Mouse (Mus musculus) G1E (cell line): ENCODE data around the gene Hlx. TPM values are rescaled to one million over a fixed set of nuclear protein-coding genes. Genes with fewer than 3 reads are reported as not detected.

Experiments used
- ATAC-seq: 2 replicates; pipeline ENCODE4 v1.8.0; 2016; ENCODE audit warnings: mild to moderate bottlenecking; ENCODE audit not compliant: insufficient number of reproducible peaks, poor library complexity, low FRiP score, severe bottlenecking; ENCODE audit errors: extremely low read depth
- DNase-seq: peaks from one replicate; pipeline ENCODE4 v3.0.0; 2012; ENCODE audit warnings: low spot score
- H3K27me3 ChIP-seq: 2 replicates; pipeline ENCODE4 v1.6.1; 2012; ENCODE audit warnings: mild to moderate bottlenecking, low read length, inconsistent platforms; ENCODE audit not compliant: insufficient read depth
- H3K36me3 ChIP-seq: replicated peaks from 2 replicates; pipeline ENCODE3; 2012; ENCODE audit warnings: mild to moderate bottlenecking, inconsistent platforms
- H3K4me1 ChIP-seq: 2 replicates; pipeline ENCODE4 v1.6.1; 2012; ENCODE audit warnings: low read depth, low read length, inconsistent platforms, mixed read lengths; ENCODE audit not compliant: insufficient read depth
- H3K4me3 ChIP-seq: 2 replicates; pipeline ENCODE4 v1.5.1; 2012; ENCODE audit warnings: low read depth, mild to moderate bottlenecking, inconsistent platforms, low read length, moderate library complexity, mixed read lengths
- H3K9me3 ChIP-seq: replicated peaks from 2 replicates; pipeline ENCODE4 v1.6.1; 2012; ENCODE audit warnings: inconsistent platforms
- CTCF ChIP-seq: IDR thresholded peaks from 2 replicates; pipeline ENCODE4 v1.5.1; 2012; ENCODE audit warnings: low read depth, low read length, inconsistent platforms, mixed read lengths
- GATA1 ChIP-seq: IDR thresholded peaks from 2 replicates; pipeline ENCODE4 v1.6.1; 2012; ENCODE audit warnings: borderline replicate concordance, low read length, inconsistent platforms, mixed read lengths
- GATA2 ChIP-seq: IDR thresholded peaks from 2 replicates; pipeline ENCODE4 v1.6.1; 2012; ENCODE audit warnings: low read depth, low read length, inconsistent platforms, borderline replicate concordance
- POLR2AphosphoS5 ChIP-seq: IDR thresholded peaks from 2 replicates; pipeline ENCODE4 v1.6.1; 2012; ENCODE audit warnings: low read depth, low read length, inconsistent platforms; ENCODE audit not compliant: insufficient replicate concordance
- TAL1 ChIP-seq: conservative IDR thresholded peaks from 2 replicates; pipeline ENCODE4 v1.6.1; 2012; ENCODE audit warnings: low read depth, low read length, inconsistent platforms, mixed read lengths
- polyA plus RNA-seq: library from polyadenylated mRNA; stranded (reverse); fragments of >175 nt; gene quantifications from 2 replicates; pipeline ENCODE4 v1.2.3, GENCODE M21; 2012
- total RNA-seq, 2 experiments: library from RNA; stranded (forward) in 1 of 2; stranded (reverse) in 1 of 2; fragments of 200-1000 nt in 1 of 2; fragments of >200 nt in 1 of 2; fragmentation: Nextera tagmentation in 1 of 2; gene quantifications; 2 replicates each; pipeline ENCODE4 v1.2.3; 2014 to 2017

Gene Hlx
- total and polyA plus RNA-seq, 3 experiments, result 1.8 to 22.8 (median 10.9) TPM

DNA sequence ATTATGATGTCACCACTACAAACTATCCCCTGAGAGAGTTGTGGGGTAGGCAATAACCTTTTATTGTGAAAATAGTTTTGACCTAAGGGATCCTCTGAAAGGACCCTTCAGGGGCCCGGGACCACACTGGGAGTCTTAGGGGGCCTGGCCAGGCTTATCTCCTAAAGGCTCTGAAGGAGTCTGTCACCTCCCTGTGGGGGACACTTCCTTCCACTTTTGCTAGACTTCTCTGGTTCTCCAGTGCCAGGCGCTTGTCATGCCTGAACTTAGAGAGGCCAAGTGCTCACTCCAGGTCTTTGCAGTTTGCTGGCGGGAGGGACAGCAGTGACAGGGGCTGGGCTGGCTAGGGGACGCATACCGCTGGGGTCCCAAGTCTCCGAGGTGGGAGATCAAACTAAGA is 16.3 kb downstream of the Hlx start:
- Histone ChIP-seq H3K4me1 (no peaks in the 10 kb centered on the region), H3K9me3 (no peaks in the 10 kb centered on the region), H3K4me3 (no peak overlapping the region), H3K36me3 (no peaks in the 10 kb centered on the region), H3K27me3 (peaks cover 41% of the 10 kb centered on the region)
- TF ChIP-seq POLR2AphosphoS5 (no peak), GATA2 (no peak), GATA1 (no peak), TAL1 (no peak), CTCF (no peak)
- ATAC-seq (no peak), DNase-seq (no peak)

DNA sequence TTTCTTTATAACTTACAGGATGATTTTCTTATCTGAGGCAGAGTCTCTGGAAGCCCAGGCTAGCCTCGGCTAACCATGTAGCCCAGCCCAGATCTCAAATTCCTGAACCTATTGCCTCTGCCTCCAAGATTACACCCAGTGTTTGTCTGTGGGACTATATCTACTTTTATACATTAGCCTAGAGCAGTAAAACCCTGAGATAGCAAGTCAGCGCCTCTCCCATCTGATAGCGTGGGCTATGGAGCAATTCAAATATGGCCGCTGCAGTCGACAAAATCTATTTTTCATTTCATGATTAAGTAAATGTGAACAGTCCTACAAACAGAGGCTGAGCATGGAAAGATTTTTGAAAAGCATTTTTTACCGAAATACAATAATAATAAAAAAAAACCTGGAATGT is 16.7 kb downstream of the Hlx start:
- no peaks in the 10 kb centered on the region for H3K4me1 ChIP-seq
- no peaks in the 10 kb centered on the region for H3K9me3 ChIP-seq
- H3K36me3 ChIP-seq, result no peaks in the 10 kb centered on the region
- no peak overlapping the region for H3K4me3 ChIP-seq
- ATAC-seq (no peak), DNase-seq (no peak)
- TF ChIP-seq POLR2AphosphoS5 (no peak), TAL1 (no peak), GATA1 (no peak), GATA2 (no peak), CTCF (no peak)
- H3K27me3 ChIP-seq, result peaks cover 38% of the 10 kb centered on the region

DNA sequence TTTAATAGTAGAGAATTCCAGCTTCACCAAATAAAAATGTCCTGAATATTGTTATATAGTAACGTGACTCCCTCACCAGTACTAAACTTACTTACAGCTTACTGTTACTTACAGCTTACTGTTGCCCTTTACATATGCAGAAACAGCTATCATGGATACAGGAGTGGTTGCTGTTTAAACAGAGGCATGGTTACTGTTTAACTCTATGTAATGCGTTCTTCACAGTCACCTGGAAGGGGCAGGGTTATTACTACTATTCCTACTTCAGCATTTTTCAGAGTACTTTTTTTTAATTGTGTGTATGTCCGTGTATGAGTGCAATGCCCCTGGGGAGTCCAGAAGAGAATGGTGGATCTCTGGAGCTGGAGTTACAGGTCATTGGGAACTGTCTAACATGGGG is 17.9 kb downstream of the Hlx start:
- DNase-seq, result no peak
- no peak overlapping the region for H3K4me3 ChIP-seq
- H3K4me1 ChIP-seq, result no peaks in the 10 kb centered on the region
- no peaks in the 10 kb centered on the region for H3K36me3 ChIP-seq
- peaks cover 30% of the 10 kb centered on the region for H3K27me3 ChIP-seq
- TF ChIP-seq CTCF (no peak), TAL1 (no peak), GATA2 (no peak), POLR2AphosphoS5 (no peak), GATA1 (no peak)
- no peak for ATAC-seq
- H3K9me3 ChIP-seq, result no peaks in the 10 kb centered on the region

DNA sequence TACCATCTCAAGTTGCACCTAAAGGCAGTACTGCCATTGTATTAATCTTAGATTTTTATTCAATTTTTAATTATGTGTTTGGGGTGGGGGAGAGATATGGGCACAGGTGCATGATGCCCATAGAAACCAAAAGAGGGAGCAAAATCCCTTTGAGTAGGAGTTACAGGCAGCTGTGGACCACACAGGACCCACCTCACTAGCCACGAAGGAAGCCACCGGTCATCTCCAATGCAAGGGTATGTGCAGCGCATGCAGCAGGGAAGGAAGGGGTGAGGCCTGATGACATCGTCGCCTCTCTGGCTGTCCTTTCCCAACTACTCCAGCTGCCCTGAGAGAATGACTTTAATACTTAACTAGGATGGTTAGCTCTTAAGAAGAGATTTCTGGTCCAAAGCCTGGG is 18.7 kb downstream of the Hlx start:
- ATAC-seq (no peak), DNase-seq (no peak)
- TF ChIP-seq POLR2AphosphoS5 (no peak), GATA2 (no peak), CTCF (no peak), GATA1 (no peak), TAL1 (no peak)
- Histone ChIP-seq H3K36me3 (no peaks in the 10 kb centered on the region), H3K4me1 (no peaks in the 10 kb centered on the region), H3K4me3 (no peak overlapping the region), H3K27me3 (peaks cover 24% of the 10 kb centered on the region), H3K9me3 (no peaks in the 10 kb centered on the region)

DNA sequence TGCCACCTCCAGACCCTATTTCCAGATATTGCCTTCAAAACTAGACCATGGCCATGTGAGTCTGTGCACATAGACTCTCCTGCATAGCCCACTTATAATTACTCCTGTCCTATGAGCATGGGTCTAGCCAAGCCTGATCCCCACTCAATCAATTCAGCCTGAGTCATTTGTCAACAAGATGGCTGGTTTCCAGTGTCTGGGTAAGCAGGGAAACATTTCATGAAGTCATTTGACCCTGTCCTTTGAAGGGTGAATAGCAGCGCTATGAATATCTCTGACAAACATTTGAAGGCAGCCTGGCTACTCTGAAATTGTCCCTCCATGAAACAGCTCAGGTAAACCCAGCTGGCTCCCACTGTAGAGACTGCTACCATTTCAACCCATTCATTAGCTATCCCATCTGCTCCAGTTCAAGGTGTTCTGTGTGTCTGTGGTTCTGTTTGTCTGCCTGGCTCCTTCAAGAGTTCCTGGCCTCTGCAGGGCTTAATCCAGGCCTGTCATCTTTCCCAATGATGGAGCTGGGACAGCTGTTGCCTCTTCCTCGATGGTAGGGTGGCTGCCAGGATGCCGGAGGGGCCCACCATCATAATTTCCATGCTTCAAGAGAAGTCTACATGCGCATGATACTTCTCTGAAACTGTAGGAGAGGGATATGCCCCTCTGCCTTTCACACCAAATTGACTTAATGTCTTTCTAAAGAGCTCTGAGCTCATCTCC is 24.7 kb downstream of the Hlx start:
- H3K27me3 ChIP-seq, result peaks cover 2% of the 10 kb centered on the region; the same call in 1 of the 2 replicates
- ATAC-seq, result no peak
- H3K9me3 ChIP-seq, result no peaks in the 10 kb centered on the region
- no peaks in the 10 kb centered on the region for H3K4me1 ChIP-seq
- DNase-seq, result no peak
- no peak overlapping the region for H3K4me3 ChIP-seq
- no peaks in the 10 kb centered on the region for H3K36me3 ChIP-seq
- TF ChIP-seq GATA2 (no peak), CTCF (no peak), TAL1 (no peak), GATA1 (no peak), POLR2AphosphoS5 (no peak)

DNA sequence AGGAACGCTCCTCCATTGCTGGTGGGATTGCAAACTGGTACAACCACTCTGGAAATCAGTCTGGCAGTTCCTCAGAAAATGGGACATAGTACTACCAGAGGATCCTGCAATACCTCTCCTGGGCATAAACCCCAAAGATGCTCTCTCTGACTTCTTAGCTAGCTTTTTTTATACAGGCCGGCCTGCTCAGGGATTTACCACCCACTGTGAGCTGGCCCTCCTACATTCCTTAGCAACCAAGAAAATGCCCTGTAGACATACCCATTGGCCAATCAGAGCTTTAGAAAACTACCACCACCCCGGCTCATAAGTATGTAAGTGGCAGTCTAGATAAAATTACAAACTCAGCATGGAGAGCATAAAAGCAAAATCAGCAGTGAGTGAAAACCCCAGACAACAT is 27.5 kb downstream of the Hlx start:
- H3K9me3 ChIP-seq, result no peaks in the 10 kb centered on the region
- no peaks in the 10 kb centered on the region for H3K4me1 ChIP-seq
- ATAC-seq (no peak), DNase-seq (no peak)
- no peaks in the 10 kb centered on the region for H3K36me3 ChIP-seq
- no peaks in the 10 kb centered on the region; the same call in 1 of the 2 replicates for H3K27me3 ChIP-seq
- no peak overlapping the region for H3K4me3 ChIP-seq
- no peak for TF ChIP-seq CTCF
- TF ChIP-seq GATA1, result no peak
- TF ChIP-seq POLR2AphosphoS5, result no peak
